Mouse (Mus musculus) olfactory bulb, adult 2 months (tissue): ENCODE data around the gene Ercc4. TPM values are rescaled to one million over a fixed set of nuclear protein-coding genes. Genes with fewer than 3 reads are reported as not detected.

Experiments used
- H3K27ac ChIP-seq: fragments of 200-500 bp; 2 replicates; pipeline ENCODE4 v1.5.1; 2012; ENCODE audit warnings: low read depth, low read length; ENCODE audit not compliant: insufficient read depth
- H3K4me1 ChIP-seq: fragments of 200-500 bp; 2 replicates; pipeline ENCODE4 v1.6.1; 2012; ENCODE audit warnings: low read length; ENCODE audit not compliant: control insufficient read depth, insufficient read depth
- H3K4me3 ChIP-seq: fragments of 200-500 bp; 2 replicates; pipeline ENCODE4 v1.5.1; 2012; ENCODE audit warnings: mild to moderate bottlenecking, low read depth, low read length, moderate library complexity; ENCODE audit not compliant: insufficient read depth
- CTCF ChIP-seq: fragments of 200-500 bp; IDR thresholded peaks from 2 replicates; pipeline ENCODE4 v1.5.1; 2012; ENCODE audit warnings: low read depth, mild to moderate bottlenecking, low read length, moderate library complexity; ENCODE audit not compliant: insufficient read depth
- POLR2A ChIP-seq: fragments of 200-500 bp; IDR thresholded peaks from 2 replicates; pipeline ENCODE4 v1.6.1; 2012; ENCODE audit warnings: mild to moderate bottlenecking, low read depth, low read length, moderate library complexity; ENCODE audit not compliant: insufficient read depth
- WGBS: fragments of 180-500 bp; shearing (Covaris S2); methylation state at CpG from one replicate; pipeline ENCODE4 v1.1.7; 2018; 5-methylcytosine and 5-hydroxymethylcytosine counted together
- polyA plus RNA-seq: library from polyadenylated mRNA; stranded (reverse); fragments of >200 nt; gene quantifications from 2 replicates; pipeline ENCODE4 v1.2.4, GENCODE M21; 2012; ENCODE audit warnings: low replicate concordance; ENCODE audit not compliant: missing spikeins, insufficient read depth, insufficient read length

Gene Ercc4
- polyA plus RNA-seq, 1 experiment: not detected

DNA sequence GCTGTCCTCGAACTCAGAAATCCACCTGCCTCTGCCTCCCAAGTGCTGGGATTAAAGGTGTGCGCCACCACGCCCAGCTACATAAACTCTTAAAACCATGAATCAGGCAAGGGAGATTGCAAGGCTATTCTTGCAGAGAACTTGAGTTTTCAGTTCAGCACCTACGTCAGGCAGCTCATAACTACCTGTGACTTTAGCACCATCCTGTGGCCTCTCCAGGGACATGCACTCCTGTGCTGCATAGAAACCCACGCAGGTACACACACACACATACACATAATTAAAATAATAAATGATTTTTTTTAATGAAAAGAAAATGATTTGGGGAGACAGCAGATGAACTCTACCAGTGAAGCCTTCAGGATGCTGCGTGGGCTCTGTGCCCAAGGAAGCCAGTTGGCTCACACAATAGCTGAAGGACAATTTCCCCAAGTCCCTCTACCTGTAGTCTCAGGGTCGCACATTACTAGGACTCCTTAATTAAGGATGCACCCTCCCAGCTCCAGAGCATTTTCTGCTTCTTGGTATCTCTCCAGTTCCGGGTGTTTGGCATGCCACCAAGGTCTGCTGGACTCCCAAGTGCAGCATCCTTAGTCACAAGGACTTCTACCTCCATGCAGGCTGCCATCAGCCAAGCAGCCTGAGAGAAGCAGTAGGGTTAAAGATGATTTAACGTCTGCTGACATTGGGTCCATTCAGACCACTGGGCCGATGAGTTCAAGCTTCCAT lies 35.4 kb downstream of the Ercc4 start:
- 91% methylated on average over 10 of the region's 10 CpGs for WGBS
- TF ChIP-seq POLR2A (no peak), CTCF (no peak)
- Histone ChIP-seq H3K4me1 (no peaks in the 10 kb centered on the region), H3K27ac (no peak overlapping the region), H3K4me3 (no peak overlapping the region)

DNA sequence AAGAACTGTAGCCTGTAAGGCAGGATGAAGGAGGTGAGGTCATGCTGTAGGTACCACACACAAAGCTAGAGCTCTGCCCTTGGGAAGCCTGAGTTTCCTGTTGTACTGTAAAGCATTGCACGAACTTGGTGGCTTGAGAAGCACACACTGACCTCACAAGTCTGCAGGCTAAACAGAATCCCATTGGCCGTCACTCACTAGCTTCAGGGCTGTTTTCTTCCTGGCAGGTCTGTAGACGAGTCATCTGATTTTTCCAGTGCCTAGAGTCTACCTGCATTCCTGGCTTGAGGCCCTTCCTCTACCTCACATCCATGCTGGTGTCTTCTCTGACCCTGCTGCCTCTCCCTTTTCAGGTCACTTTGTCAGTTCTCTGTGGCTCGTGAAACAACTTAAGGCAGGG lies 36.7 kb downstream of the Ercc4 start:
- Histone ChIP-seq H3K4me1 (no peaks in the 10 kb centered on the region), H3K27ac (no peak overlapping the region)
- 89% methylated on average over 4 of the region's 4 CpGs for WGBS

DNA sequence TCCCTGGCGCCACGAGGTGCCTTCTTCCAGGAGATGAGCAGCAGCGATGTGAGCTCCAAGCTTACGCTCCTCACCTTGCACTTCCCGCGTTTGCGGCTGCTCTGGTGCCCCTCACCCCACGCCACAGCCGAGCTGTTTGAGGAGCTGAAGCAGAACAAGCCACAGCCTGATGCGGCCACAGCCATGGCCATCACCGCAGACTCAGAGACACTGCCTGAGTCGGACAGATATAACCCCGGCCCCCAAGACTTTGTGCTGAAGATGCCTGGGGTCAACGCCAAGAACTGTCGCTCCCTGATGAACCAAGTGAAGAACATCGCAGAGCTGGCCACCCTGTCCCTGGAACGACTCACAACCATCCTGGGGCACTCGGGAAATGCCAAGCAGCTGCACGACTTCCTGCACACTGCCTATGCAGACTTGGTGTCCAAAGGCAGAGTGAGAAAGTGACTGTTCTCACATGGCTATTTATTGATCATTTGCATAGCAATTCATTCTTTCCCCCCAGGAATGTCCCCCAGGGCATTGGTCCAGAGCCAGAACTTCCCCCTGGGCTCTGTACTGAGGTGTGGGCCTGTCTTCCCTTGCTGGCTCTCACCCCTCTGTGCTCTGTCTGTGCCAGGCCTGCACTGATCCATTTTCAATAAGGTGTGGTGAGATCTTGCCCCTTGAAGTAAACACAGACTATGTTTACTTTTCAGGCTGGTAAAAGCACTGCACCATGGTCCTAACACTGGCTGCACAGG lies 38.5 kb downstream of the Ercc4 start:
- H3K4me3 ChIP-seq: no peak overlapping the region
- H3K27ac ChIP-seq: no peak overlapping the region
- TF ChIP-seq POLR2A (no peak), CTCF (no peak)
- no peaks in the 10 kb centered on the region for H3K4me1 ChIP-seq
- WGBS: 84% methylated on average over 19 of the region's 19 CpGs

More for the DNA sequence above, 36.7 kb downstream of the Ercc4 start:
- TF ChIP-seq CTCF (no peak), POLR2A (no peak)
- no peak overlapping the region for H3K4me3 ChIP-seq

DNA sequence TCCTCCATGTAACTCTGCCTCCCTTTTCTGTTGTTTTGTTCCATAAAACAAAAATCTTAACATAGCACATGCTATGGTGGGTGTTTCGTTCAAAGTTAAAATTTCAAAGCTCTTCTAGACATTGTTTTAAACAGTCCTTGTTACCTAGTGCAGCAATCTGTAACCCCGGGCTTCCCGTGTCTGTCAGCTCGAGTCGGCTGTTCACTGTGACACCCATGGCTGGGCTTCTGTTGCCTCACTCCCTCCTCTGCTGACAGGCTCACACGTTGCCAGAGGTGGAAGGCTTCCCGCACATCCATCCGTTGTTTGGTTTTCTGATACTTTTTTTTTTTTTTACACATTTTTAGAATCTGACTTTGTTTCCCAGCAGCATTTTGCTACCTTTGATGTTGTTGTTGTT lies 40.5 kb downstream of the Ercc4 start:
- H3K27ac ChIP-seq: no peak overlapping the region
- no peaks in the 10 kb centered on the region for H3K4me1 ChIP-seq
- no peak overlapping the region for H3K4me3 ChIP-seq
- TF ChIP-seq CTCF (no peak), POLR2A (no peak)
- 86% methylated on average over 8 of the region's 8 CpGs for WGBS

DNA sequence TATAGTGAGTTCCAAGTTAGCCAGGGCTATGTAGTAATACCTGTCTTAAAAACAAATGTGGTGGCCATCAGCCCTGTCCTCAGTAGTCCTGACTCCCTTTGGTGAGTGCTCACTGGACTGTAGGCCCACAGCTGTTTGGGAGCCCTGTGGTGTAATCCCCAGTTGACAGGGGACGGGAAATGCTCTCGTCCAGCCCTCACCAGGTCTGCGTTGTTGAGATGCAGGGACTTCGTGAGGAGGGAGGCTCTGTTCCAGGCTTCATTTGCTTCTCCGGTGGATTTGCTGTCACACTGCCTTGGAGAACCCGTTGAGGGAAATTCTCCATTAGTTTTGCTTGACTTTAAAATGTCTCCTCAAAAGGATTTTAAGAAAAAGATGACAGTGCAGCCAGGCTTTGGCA lies 41.3 kb downstream of the Ercc4 start:
- no peak overlapping the region for H3K4me3 ChIP-seq
- no peak for TF ChIP-seq POLR2A
- TF ChIP-seq CTCF: no peak
- no peaks in the 10 kb centered on the region for H3K4me1 ChIP-seq
- WGBS: 89% methylated on average over 6 of the region's 6 CpGs
- no peak overlapping the region for H3K27ac ChIP-seq

DNA sequence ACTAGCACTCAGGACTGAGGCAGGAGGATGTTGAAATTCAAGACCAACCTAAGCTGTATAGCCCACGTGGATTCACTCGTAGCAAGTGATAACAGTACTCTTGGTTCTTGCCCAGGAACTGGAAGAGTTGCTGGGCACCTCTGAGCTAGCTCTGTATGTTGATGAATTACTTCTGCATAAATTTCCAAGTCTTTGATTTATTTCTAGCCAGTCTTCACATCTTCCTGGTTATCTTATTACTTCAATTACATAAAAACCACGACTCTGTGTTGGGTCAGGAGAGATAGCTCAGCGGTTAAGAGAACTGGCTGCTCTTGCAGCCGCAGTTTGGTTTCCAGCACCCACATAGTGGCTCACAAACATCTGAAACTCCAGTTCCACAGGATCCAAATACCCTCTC lies 43.0 kb downstream of the Ercc4 start:
- H3K4me1 ChIP-seq: peaks cover 3% of the 10 kb centered on the region
- 91% methylated on average over 5 of the region's 5 CpGs for WGBS
- no peak overlapping the region for H3K4me3 ChIP-seq
- H3K27ac ChIP-seq: no peak overlapping the region
- no peak for TF ChIP-seq CTCF
- TF ChIP-seq POLR2A: no peak

DNA sequence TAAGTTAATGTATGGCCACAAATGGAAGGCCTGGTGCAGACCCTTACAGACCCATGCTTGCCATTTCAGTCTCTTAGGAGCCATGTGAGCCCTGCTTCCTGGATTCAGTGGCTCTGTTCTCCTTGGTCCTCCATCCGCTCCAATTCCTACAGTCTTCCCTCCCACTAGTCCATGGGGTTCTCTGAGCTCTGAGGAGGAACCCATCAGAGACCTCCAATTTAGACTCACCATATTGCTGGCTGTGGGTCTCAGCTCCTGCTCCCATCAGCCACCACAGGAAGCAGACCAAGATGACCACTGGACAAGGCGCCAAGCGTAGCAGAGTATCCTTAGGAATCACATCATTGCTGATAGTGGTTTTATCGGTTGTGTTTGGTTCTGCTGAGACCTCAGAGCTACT lies 43.7 kb downstream of the Ercc4 start:
- Histone ChIP-seq H3K4me3 (no peak overlapping the region), H3K4me1 (peaks cover 7% of the 10 kb centered on the region), H3K27ac (no peak overlapping the region)
- WGBS: 98% methylated on average over 4 of the region's 4 CpGs
- TF ChIP-seq POLR2A: no peak
- TF ChIP-seq CTCF: no peak

DNA sequence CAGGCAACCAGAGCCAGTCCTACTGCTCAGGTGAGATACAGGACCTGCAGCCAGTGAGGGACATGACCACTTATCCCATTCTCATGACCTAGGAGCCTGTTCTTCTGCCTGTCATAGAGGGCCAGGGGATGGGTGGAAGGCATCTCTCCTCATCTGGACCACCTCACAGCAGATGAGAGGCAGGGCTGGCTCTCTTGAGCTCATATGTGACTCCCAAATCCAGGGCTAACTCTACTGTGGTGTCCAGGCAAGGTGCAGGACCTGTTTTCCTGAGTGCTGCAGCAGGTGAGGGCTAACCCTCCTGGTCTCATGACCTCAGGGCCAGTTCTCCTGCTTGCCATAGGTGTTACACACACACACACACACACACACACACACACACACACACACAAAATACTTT lies 44.9 kb downstream of the Ercc4 start:
- Histone ChIP-seq H3K4me1 (peaks cover 16% of the 10 kb centered on the region), H3K4me3 (no peak overlapping the region), H3K27ac (no peak overlapping the region)
- TF ChIP-seq CTCF (no peak), POLR2A (no peak)

DNA sequence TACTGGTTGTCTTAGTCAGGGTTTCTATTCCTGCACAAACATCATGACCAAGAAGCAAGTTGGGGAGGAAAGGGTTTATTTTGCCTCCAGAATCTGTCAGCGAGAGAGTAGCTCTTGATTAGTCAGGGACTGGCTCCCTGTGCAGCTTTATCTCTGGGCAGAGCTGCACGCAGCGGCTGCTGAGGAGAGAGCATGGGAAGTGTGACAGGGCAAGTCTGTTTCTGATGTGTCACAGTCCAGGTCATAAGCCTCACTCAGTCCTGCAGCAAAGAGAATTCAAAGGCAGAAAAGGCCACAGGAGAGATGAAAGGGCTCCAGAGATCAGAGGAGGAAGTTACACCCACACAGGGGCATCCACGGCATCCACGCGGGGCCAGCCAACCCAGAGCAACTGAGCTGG lies 47.8 kb downstream of the Ercc4 start:
- Histone ChIP-seq H3K4me1 (peaks cover 20% of the 10 kb centered on the region), H3K4me3 (no peak overlapping the region), H3K27ac (no peak overlapping the region)
- 30% methylated on average over 6 of the region's 6 CpGs for WGBS
- TF ChIP-seq POLR2A: no peak
- no peak for TF ChIP-seq CTCF
